Mouse (Mus musculus) CH12.LX (cell line): ENCODE measurements around the gene Gm5244. TPM values are rescaled to one million over a fixed set of nuclear protein-coding genes. Genes with fewer than 3 reads are reported as not detected.
A peak's percentile ranks its signal among the peaks of the same experiment; 100 is the strongest.

Experiments
- DNase-seq: peaks from one replicate; pipeline ENCODE4 v3.0.0-alpha.2; 2013; ENCODE audit errors: extremely low read depth
- H3K27ac ChIP-seq: 2 replicates; pipeline ENCODE4 v1.5.1; 2012; ENCODE audit warnings: low read depth, mild to moderate bottlenecking, control low read depth, moderate library complexity; ENCODE audit not compliant: insufficient read depth
- H3K27me3 ChIP-seq: replicated peaks from 2 replicates; pipeline ENCODE3; 2012; ENCODE audit warnings: inconsistent platforms
- H3K36me3 ChIP-seq, 2 experiments: replicated peaks in 1 of 2; 2 replicates each; pipeline versions ENCODE3 to v1.6.1; 2012; ENCODE audit warnings: inconsistent platforms in 1 of 2, low read length in 1 of 2, mild to moderate bottlenecking in 1 of 2, mixed read lengths in 1 of 2, moderate library complexity in 1 of 2; ENCODE audit not compliant: control insufficient read depth in 1 of 2, insufficient read depth in 1 of 2
- H3K4me1 ChIP-seq, 2 experiments: 2 replicates each; pipeline ENCODE4 v1.6.1; 2012; ENCODE audit warnings: inconsistent platforms in 1 of 2, moderate library complexity in 1 of 2; ENCODE audit not compliant: insufficient read depth in 2 of 2, control insufficient read depth in 1 of 2
- H3K4me2 ChIP-seq: 2 replicates; pipeline ENCODE4 v1.6.1; 2012; ENCODE audit warnings: low read depth, mild to moderate bottlenecking, control low read depth; ENCODE audit not compliant: poor library complexity, insufficient read depth, severe bottlenecking
- H3K4me3 ChIP-seq, 3 experiments: fragments of 150-350 bp in 1 of 3; sonication (generic) in 1 of 3; replicated peaks in 1 of 3; 2 replicates each; pipeline versions ENCODE3 to v1.5.1; 2011 to 2012; ENCODE audit warnings: low read depth in 2 of 3, low read length in 2 of 3, mild to moderate bottlenecking in 2 of 3, moderate library complexity in 2 of 3, control low read depth in 1 of 3, improper control_type of control experiment in 1 of 3, inconsistent platforms in 1 of 3, mixed read lengths in 1 of 3; ENCODE audit not compliant: poor library complexity in 1 of 3
- H3K79me2 ChIP-seq: replicated peaks from 2 replicates; pipeline ENCODE4 v1.6.1; 2012; ENCODE audit warnings: mild to moderate bottlenecking, moderate library complexity; ENCODE audit not compliant: control insufficient read depth, poor library complexity, insufficient read depth, severe bottlenecking; ENCODE audit errors: extremely low read depth
- H3K9ac ChIP-seq: 2 replicates; pipeline ENCODE4 v1.6.1; 2012; ENCODE audit warnings: low read depth, mild to moderate bottlenecking, control low read depth, moderate library complexity; ENCODE audit not compliant: insufficient read depth
- H3K9me3 ChIP-seq: replicated peaks from 2 replicates; pipeline ENCODE3; 2012; ENCODE audit warnings: low read length, inconsistent platforms, mixed read lengths
- BHLHE40 ChIP-seq: IDR thresholded peaks from 2 replicates; pipeline ENCODE4 v1.6.1; 2011; ENCODE audit warnings: mild to moderate bottlenecking, low read depth, low read length, improper control_type of control experiment
- CHD1 ChIP-seq: IDR thresholded peaks from 2 replicates; pipeline ENCODE4 v1.6.1; 2012; ENCODE audit warnings: low read depth, low read length, improper control_type of control experiment, inconsistent platforms
- CHD2 ChIP-seq: IDR thresholded peaks from 2 replicates; pipeline ENCODE4 v1.6.1; 2011; ENCODE audit warnings: low read length, improper control_type of control experiment
- CTCF ChIP-seq, 2 experiments: IDR thresholded peaks in 1 of 2; conservative IDR thresholded peaks in 1 of 2; 2 replicates each; pipeline ENCODE4 v1.5.1; 2011 to 2012; ENCODE audit warnings: low read depth in 2 of 2, low read length in 2 of 2, improper control_type of control experiment in 1 of 2, inconsistent platforms in 1 of 2, mild to moderate bottlenecking in 1 of 2, moderate library complexity in 1 of 2
- E2F4 ChIP-seq: IDR thresholded peaks from 2 replicates; pipeline ENCODE4 v1.6.1; 2011; ENCODE audit warnings: low read depth, low read length, improper control_type of control experiment; ENCODE audit not compliant: insufficient replicate concordance
- EP300 ChIP-seq: IDR thresholded peaks from 2 replicates; pipeline ENCODE4 v1.6.1; 2011; ENCODE audit warnings: low read length, improper control_type of control experiment
- ETS1 ChIP-seq: conservative IDR thresholded peaks from 2 replicates; pipeline ENCODE4 v1.6.1; 2012; ENCODE audit warnings: low read depth, mild to moderate bottlenecking, inconsistent platforms, low read length, improper control_type of control experiment, moderate library complexity
- GABPA ChIP-seq: IDR thresholded peaks from 2 replicates; pipeline ENCODE4 v1.6.1; 2012; ENCODE audit warnings: low read depth, low read length, improper control_type of control experiment, inconsistent platforms; ENCODE audit not compliant: insufficient replicate concordance
- IRF4 ChIP-seq: IDR thresholded peaks from 2 replicates; pipeline ENCODE4 v1.6.1; 2014; ENCODE audit warnings: low read depth, mild to moderate bottlenecking, inconsistent platforms, low read length, improper control_type of control experiment
- JUND ChIP-seq: conservative IDR thresholded peaks from 2 replicates; pipeline ENCODE4 v1.6.1; 2011; ENCODE audit warnings: low read depth, low read length, improper control_type of control experiment
- KAT2A ChIP-seq: IDR thresholded peaks from 2 replicates; pipeline ENCODE4 v1.6.1; 2012; ENCODE audit warnings: low read length, improper control_type of control experiment, inconsistent platforms; ENCODE audit not compliant: insufficient replicate concordance
- MAFK ChIP-seq: IDR thresholded peaks from 2 replicates; pipeline ENCODE4 v1.6.1; 2011; ENCODE audit warnings: low read length, improper control_type of control experiment; ENCODE audit not compliant: insufficient replicate concordance
- MAX ChIP-seq: IDR thresholded peaks from 2 replicates; pipeline ENCODE4 v1.6.1; 2011; ENCODE audit warnings: low read length, improper control_type of control experiment
- MAZ ChIP-seq: IDR thresholded peaks from 2 replicates; pipeline ENCODE4 v1.6.1; 2012; ENCODE audit warnings: low read depth, mild to moderate bottlenecking, inconsistent platforms, low read length, improper control_type of control experiment, moderate library complexity
- MXI1 ChIP-seq: IDR thresholded peaks from 2 replicates; pipeline ENCODE4 v1.6.1; 2011; ENCODE audit warnings: mild to moderate bottlenecking, low read depth, low read length, improper control_type of control experiment
- MYC ChIP-seq: IDR thresholded peaks from 2 replicates; pipeline ENCODE4 v1.6.1; 2011; ENCODE audit warnings: low read depth, mild to moderate bottlenecking, improper control_type of control experiment, low read length
- NELFE ChIP-seq: IDR thresholded peaks from 2 replicates; pipeline ENCODE4 v1.6.1; 2011; ENCODE audit warnings: low read depth, low read length, improper control_type of control experiment
- NRF1 ChIP-seq: IDR thresholded peaks from 2 replicates; pipeline ENCODE4 v1.6.1; 2014; ENCODE audit warnings: low read depth, mild to moderate bottlenecking, inconsistent platforms, low read length, improper control_type of control experiment, moderate library complexity
- PAX5 ChIP-seq: IDR thresholded peaks from 2 replicates; pipeline ENCODE4 v1.6.1; 2012; ENCODE audit warnings: low read length, inconsistent platforms, mixed read lengths
- POLR2A ChIP-seq: IDR thresholded peaks from 2 replicates; pipeline ENCODE4 v1.6.1; 2011; ENCODE audit warnings: low read depth, mild to moderate bottlenecking, improper control_type of control experiment, low read length
- RAD21 ChIP-seq: IDR thresholded peaks from 2 replicates; pipeline ENCODE4 v1.6.1; 2011; ENCODE audit warnings: low read depth, mild to moderate bottlenecking, low read length, improper control_type of control experiment, moderate library complexity
- SMC3 ChIP-seq: IDR thresholded peaks from 2 replicates; pipeline ENCODE4 v1.6.1; 2011; ENCODE audit warnings: low read depth, low read length, improper control_type of control experiment
- TBP ChIP-seq: conservative IDR thresholded peaks from 2 replicates; pipeline ENCODE4 v1.6.1; 2011; ENCODE audit warnings: low read depth, low read length, improper control_type of control experiment
- TCF12 ChIP-seq: IDR thresholded peaks from 2 replicates; pipeline ENCODE4 v1.6.1; 2014; ENCODE audit warnings: low read depth, mild to moderate bottlenecking, inconsistent platforms, low read length, improper control_type of control experiment
- USF1 ChIP-seq: IDR thresholded peaks from 2 replicates; pipeline ENCODE4 v1.6.1; 2014; ENCODE audit warnings: low read depth, mild to moderate bottlenecking, inconsistent platforms, low read length, improper control_type of control experiment
- ZC3H11A ChIP-seq: IDR thresholded peaks from 2 replicates; pipeline ENCODE4 v1.6.1; 2012; ENCODE audit warnings: low read depth, mild to moderate bottlenecking, inconsistent platforms, low read length, improper control_type of control experiment
- ZNF384 ChIP-seq: IDR thresholded peaks from 2 replicates; pipeline ENCODE4 v1.6.1; 2012; ENCODE audit warnings: low read depth, low read length, improper control_type of control experiment, inconsistent platforms
- dilution Hi-C: fragments of 300-500 bp; cut with MboI; formaldehyde crosslinking; loops from 2 replicates; pipeline ENCODE4 v1.14.3; 2020; ENCODE audit warnings: low sequenced_read_pairs; ENCODE audit not compliant: extremely low pct_unique_long_range_greater_than_20kb, extremely low pct_ligation_motif_present
- in situ Hi-C: fragments of 300-500 bp; cut with MboI; formaldehyde crosslinking; loops from 3 replicates; pipeline ENCODE4 v1.14.3; 2019; ENCODE audit warnings: low sequenced_read_pairs, low pct_ligation_motif_present, low pct_unique_long_range_greater_than_20kb, mixed read lengths
- polyA plus RNA-seq: library from polyadenylated mRNA; unstranded; fragments of >175 nt; gene quantifications from 2 replicates; pipeline ENCODE4 v1.2.1, GENCODE M21; 2012; ENCODE audit warnings: low read depth; ENCODE audit not compliant: insufficient read length
- total RNA-seq, 2 experiments: library from RNA; depleted of rRNA; stranded (reverse); fragments of 300-350 nt in 1 of 2; fragments of >200 nt in 1 of 2; gene quantifications; 2 replicates each; pipeline ENCODE4 v1.2.3; 2012 to 2014

Gm5244 gene
- total and polyA plus RNA-seq, 3 experiments: not detected

DNA sequence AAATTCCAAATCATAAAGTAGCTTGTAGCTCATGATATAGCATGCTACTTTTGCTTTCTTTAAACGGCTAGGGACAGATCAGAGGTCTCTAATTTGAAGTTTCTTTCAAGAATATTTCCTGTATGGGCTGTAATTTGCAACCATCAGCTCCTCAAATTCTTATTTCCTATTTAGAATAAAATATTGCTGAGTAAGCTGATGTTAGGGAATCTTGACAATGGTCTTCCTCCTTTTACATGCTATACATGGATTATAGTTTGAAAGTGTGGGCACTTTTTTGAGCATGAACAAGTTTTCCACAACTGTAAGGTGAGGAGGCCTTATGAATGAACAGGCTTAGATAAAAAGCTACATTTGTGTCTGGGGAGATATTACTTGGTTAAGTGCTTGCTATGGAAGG is 32.6 kb upstream of the Gm5244 start:
- Histone ChIP-seq H3K9me3 (no peaks in the 10 kb centered on the region), H3K27me3 (no peaks in the 10 kb centered on the region), H3K4me1 (peaks cover 0 to 34% of the 10 kb centered on the region in 2 experiments; a peak in 2 of 4 replicates), H3K4me3 (no peak overlapping the region), H3K36me3 (peaks cover 7 to 51% of the 10 kb centered on the region in 2 experiments)
- DNase-seq: no peak
- TF ChIP-seq JUND: no peak
- TF ChIP-seq MAFK: 0 out of 2 replicates have a peak, but pooled peaks have one; percentile 61
- no peak for TF ChIP-seq USF1
- TF ChIP-seq GABPA: no peak
- no peak for TF ChIP-seq TCF12
- TF ChIP-seq, all 38 proteins: peak for 1
- dilution Hi-C loops (no loop called here), in situ Hi-C loops (no loop called here)
- Histone ChIP-seq H3K9ac (no peak overlapping the region), H3K79me2 (no peaks in the 10 kb centered on the region), H3K27ac (no peak overlapping the region), H3K4me2 (no peak overlapping the region)

GRCm38 (mm10) chr19:12818507-12818906 is 28.0 kb upstream of the Gm5244 start:
- in situ Hi-C loops: no loop called here
- TF ChIP-seq ZC3H11A (no peak), MAX (no peak), BHLHE40 (peak; percentile 52), POLR2A (no peak), TBP (no peak; the same call in 1 of the 2 replicates), PAX5 (no peak), IRF4 (peak; percentile 80), CTCF (conservative IDR thresholded peaks at IDR 0.05 in 1 of 2, IDR thresholded peaks at IDR 0.05 in 1 of 2; ENCODE audit: low read depth in 2 of 2, low read length in 2 of 2) (no peak), ETS1 (peak; percentile 32; the same call in 1 of the 2 replicates), GABPA (no peak), EP300 (peak; percentile 73), ZNF384 (no peak)
- Histone ChIP-seq H3K36me3 (peaks cover 16 to 35% of the 10 kb centered on the region in 2 experiments), H3K4me1 (peaks cover 0 to 21% of the 10 kb centered on the region in 2 experiments; a peak in 2 of 4 replicates), H3K27ac (no peak overlapping the region), H3K4me3 (no peak overlapping the region), H3K27me3 (no peaks in the 10 kb centered on the region), H3K4me2 (no peak overlapping the region), H3K79me2 (no peaks in the 10 kb centered on the region), H3K9ac (no peak overlapping the region), H3K9me3 (no peaks in the 10 kb centered on the region)
- dilution Hi-C loops: no loop called here
- DNase-seq: peak; percentile 38

- in situ Hi-C loops (no loop called here), dilution Hi-C loops (no loop called here)
- H3K9me3 ChIP-seq: no peaks in the 10 kb centered on the region
- TF ChIP-seq E2F4: no peak
- TF ChIP-seq CTCF (conservative IDR thresholded peaks at IDR 0.05 in 1 of 2, IDR thresholded peaks at IDR 0.05 in 1 of 2; ENCODE audit: low read depth in 2 of 2, low read length in 2 of 2): peak in 1 of 2 experiments; percentile 84; a peak in 3 of 4 replicates
- TF ChIP-seq MAX: no peak
- TF ChIP-seq CHD1: no peak
- TF ChIP-seq NELFE: no peak
- peak; percentile 74 for TF ChIP-seq SMC3
- TF ChIP-seq MYC: no peak
- no peak for TF ChIP-seq CHD2
- TF ChIP-seq BHLHE40: no peak
- peak; percentile 87 for TF ChIP-seq RAD21
- no peak for TF ChIP-seq ZC3H11A
- no peak for TF ChIP-seq NRF1
- no peak for TF ChIP-seq ETS1
- no peak for TF ChIP-seq MAZ
- TF ChIP-seq MXI1: no peak
- TF ChIP-seq GABPA: no peak
- no peak for TF ChIP-seq PAX5
- no peak for TF ChIP-seq KAT2A
Observed at GRCm38 (mm10) chr19:12820383-12820782, 26.1 kb upstream of the Gm5244 start.

More at GRCm38 (mm10) chr19:12820383-12820782, 26.1 kb upstream of the Gm5244 start:
- H3K9ac ChIP-seq: no peak overlapping the region
- no peaks in the 10 kb centered on the region for H3K27me3 ChIP-seq
- H3K36me3 ChIP-seq: peaks cover 25 to 45% of the 10 kb centered on the region in 2 experiments
- H3K27ac ChIP-seq: no peak overlapping the region
- peaks cover 0 to 21% of the 10 kb centered on the region in 2 experiments; a peak in 2 of 4 replicates for H3K4me1 ChIP-seq
- no peaks in the 10 kb centered on the region for H3K79me2 ChIP-seq
- DNase-seq: peak; percentile 51
- no peak overlapping the region for H3K4me3 ChIP-seq
- no peak overlapping the region for H3K4me2 ChIP-seq
